Mouse (Mus musculus) forebrain, embryonic 12.5 days (tissue): ENCODE measurements around the gene Alyref. TPM values are rescaled to one million over a fixed set of nuclear protein-coding genes. Genes with fewer than 3 reads are reported as not detected.
A peak's percentile ranks its signal among the peaks of the same experiment; 100 is the strongest.
"Not testable (repeated sequence)": the region's sequence is repeated elsewhere in the genome, so short reads cannot be mapped to it uniquely, and the experiment has no call there.

ENCODE experiments used
- ATAC-seq: fragments of 200-750 bp; cut with Nextera tagmentation; 2 replicates; pipeline ENCODE4 v1.8.0; 2017; ENCODE audit warnings: moderate TSS enrichment; ENCODE audit not compliant: low FRiP score
- H3K27ac ChIP-seq: fragments of 300-500 bp; sonication (generic); 2 replicates; pipeline ENCODE4 v1.5.1; 2016; ENCODE audit warnings: mild to moderate bottlenecking
- H3K27me3 ChIP-seq: fragments of 300-500 bp; sonication (generic); 2 replicates; pipeline ENCODE4 v1.6.1; 2016; ENCODE audit warnings: mild to moderate bottlenecking
- H3K36me3 ChIP-seq: fragments of 300-500 bp; sonication (generic); replicated peaks from 2 replicates; pipeline ENCODE4 v1.6.1; 2016; ENCODE audit warnings: mild to moderate bottlenecking
- H3K4me1 ChIP-seq: fragments of 300-500 bp; sonication (generic); 2 replicates; pipeline ENCODE4 v1.6.1; 2016
- H3K4me2 ChIP-seq: fragments of 300-500 bp; sonication (generic); 2 replicates; pipeline ENCODE4 v1.6.1; 2016; ENCODE audit warnings: mild to moderate bottlenecking, moderate library complexity
- H3K4me3 ChIP-seq: fragments of 300-500 bp; sonication (generic); replicated peaks from 2 replicates; pipeline ENCODE4 v1.5.1; 2016; ENCODE audit warnings: mild to moderate bottlenecking
- H3K9ac ChIP-seq: fragments of 300-500 bp; sonication (generic); 2 replicates; pipeline ENCODE4 v1.6.1; 2016; ENCODE audit warnings: mild to moderate bottlenecking
- H3K9me3 ChIP-seq: fragments of 300-500 bp; sonication (generic); 2 replicates; pipeline ENCODE4 v1.6.1; 2016
- WGBS: fragments of 180-500 bp; shearing (Covaris S2); methylation state at CpG from one replicate; pipeline ENCODE4 v1.1.7; 2016; 5-methylcytosine and 5-hydroxymethylcytosine counted together
- polyA plus RNA-seq: library from polyadenylated mRNA; unstranded; fragments of >200 nt; fragmentation: Nextera tagmentation; extraction: Ambion mirVana; gene quantifications from 2 replicates; pipeline ENCODE4 v1.2.1, GENCODE M21; 2016

The Alyref gene
- polyA plus RNA-seq, 1 experiment from 2014 or later: 561 TPM

- Histone ChIP-seq H3K36me3 (peaks cover 78% of the 10 kb centered on the region), H3K27ac (no peak overlapping the region), H3K9ac (no peak overlapping the region), H3K4me3 (no peak overlapping the region), H3K4me2 (no peak overlapping the region), H3K9me3 (no peaks in the 10 kb centered on the region), H3K4me1 (peaks cover 9% of the 10 kb centered on the region), H3K27me3 (peaks cover 23% of the 10 kb centered on the region)
- no peak for ATAC-seq
- WGBS: 41% methylated on average over 8 of the region's 8 CpGs
Observed at GRCm38 (mm10) chr11:120609250-120609649, 11.1 kb upstream of the Alyref start.

GRCm38 (mm10) chr11:120608241-120609034 is 10.3 kb upstream of the Alyref start, which contains the start of gene Npb:
Npb (plus strand) TSS chr11:120608477.
- peak; percentile 21; the same call in 1 of the 2 replicates for ATAC-seq
- Histone ChIP-seq H3K36me3 (peaks cover 78% of the 10 kb centered on the region), H3K27ac (no peak within 1 kb of the TSS)

GRCm38 (mm10) chr11:120606764-120607163 is 8.6 kb upstream of the Alyref start:
- no peak for ATAC-seq
- no peaks in the 10 kb centered on the region for H3K9me3 ChIP-seq
- H3K4me1 ChIP-seq: peaks cover 9% of the 10 kb centered on the region
- H3K4me3 ChIP-seq: no peak overlapping the region
- no peak overlapping the region for H3K9ac ChIP-seq
- H3K27me3 ChIP-seq: peaks cover 23% of the 10 kb centered on the region
- no peak overlapping the region for H3K4me2 ChIP-seq
- 81% methylated on average over 4 of the region's 4 CpGs for WGBS
- H3K36me3 ChIP-seq: peaks cover 78% of the 10 kb centered on the region
- H3K27ac ChIP-seq: no peak overlapping the region

More at GRCm38 (mm10) chr11:120608241-120609034, 10.3 kb upstream of the Alyref start, which contains the start of gene Npb:
- Histone ChIP-seq H3K9ac (peak within 1 kb of the TSS; percentile 50), H3K27me3 (peaks cover 23% of the 10 kb centered on the region), H3K9me3 (no peaks in the 10 kb centered on the region), H3K4me1 (peaks cover 9% of the 10 kb centered on the region), H3K4me2 (peak within 1 kb of the TSS; percentile 42), H3K4me3 (peak within 1 kb of the TSS; percentile 21)
- WGBS: 6% methylated on average over 45 of the region's 45 CpGs

GRCm38 (mm10) chr11:120605667-120606066 is 7.5 kb upstream of the Alyref start:
- Histone ChIP-seq H3K4me1 (peaks cover 9% of the 10 kb centered on the region), H3K36me3 (peaks cover 72% of the 10 kb centered on the region), H3K4me3 (no peak overlapping the region), H3K9ac (no peak overlapping the region), H3K4me2 (no peak overlapping the region), H3K9me3 (no peaks in the 10 kb centered on the region), H3K27me3 (peaks cover 23% of the 10 kb centered on the region), H3K27ac (no peak overlapping the region)
- no peak for ATAC-seq
- 86% methylated on average over 7 of the region's 7 CpGs for WGBS

GRCm38 (mm10) chr11:120603545-120603944 is 5.4 kb upstream of the Alyref start:
- no peak for ATAC-seq
- Histone ChIP-seq H3K36me3 (peaks cover 67% of the 10 kb centered on the region), H3K27ac (no peak overlapping the region), H3K9ac (no peak overlapping the region), H3K4me3 (no peak overlapping the region), H3K27me3 (peaks cover 10% of the 10 kb centered on the region), H3K4me1 (peaks cover 15% of the 10 kb centered on the region), H3K9me3 (no peaks in the 10 kb centered on the region), H3K4me2 (no peak overlapping the region)
- 85% methylated on average over 2 of the region's 2 CpGs for WGBS

- WGBS: 94% methylated on average over 3 of the region's 3 CpGs
- H3K36me3 ChIP-seq: peaks cover 65% of the 10 kb centered on the region
- no peak for ATAC-seq
Observed at GRCm38 (mm10) chr11:120600716-120601115, 2.6 kb upstream of the Alyref start.

GRCm38 (mm10) chr11:120598990-120599549 is 905 bp upstream of the Alyref start:
- H3K4me1 ChIP-seq: peaks cover 32% of the 10 kb centered on the region
- peak overlapping the region; percentile 100 for H3K9ac ChIP-seq
- H3K36me3 ChIP-seq: peaks cover 63% of the 10 kb centered on the region
- peak overlapping the region; percentile 97 for H3K4me2 ChIP-seq
- peak overlapping the region; percentile 90 for H3K27ac ChIP-seq
- no peaks in the 10 kb centered on the region for H3K9me3 ChIP-seq
- 51% methylated on average over 17 of the region's 17 CpGs for WGBS
- H3K27me3 ChIP-seq: no peaks in the 10 kb centered on the region
- no peak for ATAC-seq
- H3K4me3 ChIP-seq: peak overlapping the region; percentile 100

More at GRCm38 (mm10) chr11:120600716-120601115, 2.6 kb upstream of the Alyref start:
- no peaks in the 10 kb centered on the region for H3K27me3 ChIP-seq
- peaks cover 27% of the 10 kb centered on the region for H3K4me1 ChIP-seq
- no peaks in the 10 kb centered on the region for H3K9me3 ChIP-seq
- H3K4me2 ChIP-seq: no peak overlapping the region
- no peak overlapping the region for H3K9ac ChIP-seq
- no peak overlapping the region for H3K27ac ChIP-seq
- no peak overlapping the region for H3K4me3 ChIP-seq

GRCm38 (mm10) chr11:120597240-120598235 is 627 bp downstream of the Alyref start:
- Histone ChIP-seq H3K4me1 (peaks cover 32% of the 10 kb centered on the region), H3K27me3 (no peaks in the 10 kb centered on the region), H3K9ac (peak overlapping the region; percentile 100), H3K36me3 (peaks cover 63% of the 10 kb centered on the region), H3K4me2 (peak overlapping the region; percentile 97), H3K9me3 (no peaks in the 10 kb centered on the region), H3K4me3 (peak overlapping the region; percentile 100), H3K27ac (peak overlapping the region; percentile 90)
- WGBS: 5% methylated on average over 92 of the region's 99 CpGs
- ATAC-seq: no peak

- H3K27me3 ChIP-seq: no peaks in the 10 kb centered on the region
- no peak overlapping the region for H3K4me2 ChIP-seq
- WGBS: 96% methylated on average over 6 of the region's 6 CpGs
- H3K27ac ChIP-seq: no peak overlapping the region
- H3K4me3 ChIP-seq: no peak overlapping the region
- H3K9me3 ChIP-seq: 0 out of 2 replicates have a peak, but pooled peaks cover 4% of the 10 kb centered on the region
- H3K4me1 ChIP-seq: no peaks in the 10 kb centered on the region
- no peak overlapping the region for H3K9ac ChIP-seq
- ATAC-seq: no peak
- H3K36me3 ChIP-seq: peaks cover 97% of the 10 kb centered on the region
Observed at GRCm38 (mm10) chr11:120588531-120588930, 9.6 kb downstream of the Alyref start.

- no peak overlapping the region for H3K9ac ChIP-seq
- 100% methylated on average over 1 of the region's 1 CpGs for WGBS
- no peak overlapping the region for H3K4me2 ChIP-seq
- no peak overlapping the region for H3K4me3 ChIP-seq
- no peak overlapping the region for H3K27ac ChIP-seq
- no peaks in the 10 kb centered on the region for H3K27me3 ChIP-seq
- ATAC-seq: no peak
- H3K9me3 ChIP-seq: 0 out of 2 replicates have a peak, but pooled peaks cover 4% of the 10 kb centered on the region
- peaks cover 25% of the 10 kb centered on the region for H3K4me1 ChIP-seq
- peaks cover 62% of the 10 kb centered on the region for H3K36me3 ChIP-seq
Observed at GRCm38 (mm10) chr11:120583937-120584336, 14.2 kb downstream of the Alyref start.

- Histone ChIP-seq H3K36me3 (peaks cover 62% of the 10 kb centered on the region), H3K4me1 (peaks cover 25% of the 10 kb centered on the region)
- not testable (repeated sequence) for H3K27ac ChIP-seq, ATAC-seq, H3K9me3 ChIP-seq, H3K4me3 ChIP-seq, H3K4me2 ChIP-seq, H3K9ac ChIP-seq, H3K27me3 ChIP-seq
- WGBS: 94% methylated on average over 2 of the region's 2 CpGs
Observed at GRCm38 (mm10) chr11:120582982-120583293, 15.2 kb downstream of the Alyref start.
